Mouse (Mus musculus) ZHBTc4 (cell line): Measurements from ENCODE around the gene Esp36.
"Not testable (repeated sequence)": the region's sequence is repeated elsewhere in the genome, so short reads cannot be mapped to it uniquely, and the experiment has no call there.

Source experiments
- DNase-seq: peaks from one replicate; pipeline ENCODE4 v3.0.0-alpha.2; 2011; ENCODE audit warnings: low read depth, low spot score

The Esp36 gene

GRCm38 (mm10) chr17:38420085-38420484 is at the start of gene Esp36:
TSS of gene Esp36 (minus strand) at chr17:38420185.
- DNase-seq, result no peak

GRCm38 (mm10) chr17:38456206-38456605 is 36.2 kb upstream of the Esp36 start:
- DNase-seq, result not testable (repeated sequence)

- no peak for DNase-seq
These were observed 30.7 kb upstream of the Esp36 start for GRCm38 (mm10) chr17:38450688-38451087.

- DNase-seq, result no peak
These were observed 13.8 kb downstream of the Esp36 start for GRCm38 (mm10) chr17:38406135-38406534.

- DNase-seq, result no peak
These were observed 28.2 kb downstream of the Esp36 start for GRCm38 (mm10) chr17:38391821-38392220.
